Mouse (Mus musculus) frontal cortex, postnatal 14 days (tissue): ENCODE measurements around the gene Plch1.

Experiments
- DNase-seq, 2 experiments: peaks; one replicate each; pipeline ENCODE4 v3.0.0; 2022; ENCODE audit warnings: low spot score in 2 of 2

Gene Plch1

DNA sequence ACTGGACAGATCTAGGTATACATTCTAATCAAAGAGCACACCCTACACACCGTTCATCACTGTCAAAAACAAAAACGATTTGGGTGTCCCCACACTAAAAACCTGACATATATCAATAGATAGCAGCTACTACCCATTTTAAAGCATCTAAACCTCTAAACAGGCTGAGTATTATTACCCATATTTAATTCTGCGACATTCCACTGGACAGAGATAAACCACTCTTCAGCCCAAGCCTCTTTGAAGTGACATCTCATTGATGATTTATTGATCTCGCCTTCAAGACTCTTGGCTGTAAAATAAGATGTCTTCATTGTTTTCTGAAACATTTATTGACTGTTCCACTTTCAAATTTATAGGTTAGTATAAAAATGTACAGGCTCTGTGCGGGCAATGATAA lies 46.4 kb downstream of the Plch1 start:
- no peak for DNase-seq

DNA sequence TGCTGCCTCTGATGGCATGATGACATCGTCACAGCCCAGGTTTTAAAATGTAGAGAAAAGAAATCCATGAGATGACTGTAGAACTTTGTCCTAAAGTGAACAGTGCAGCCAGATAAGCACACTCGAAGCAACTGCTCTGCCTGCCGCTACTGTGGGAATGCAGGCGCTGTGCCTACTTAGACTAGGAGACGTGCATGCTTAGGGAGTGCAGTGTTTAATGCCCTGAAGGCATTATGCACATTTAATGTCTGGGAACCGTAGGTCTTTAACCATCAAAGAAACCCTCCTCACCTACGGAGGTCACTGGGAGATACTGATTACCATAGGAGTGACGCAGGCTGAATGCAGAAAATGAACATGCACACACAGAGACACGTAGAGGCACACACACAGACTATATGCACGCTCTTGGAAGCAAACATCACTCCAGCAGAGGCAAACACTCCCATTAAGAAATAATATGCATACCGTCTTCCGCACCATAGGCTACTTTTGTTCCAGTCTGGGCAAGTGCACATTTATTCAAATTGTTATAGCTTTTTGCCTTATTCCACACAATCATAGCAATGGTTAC lies 48.1 kb downstream of the Plch1 start:
- DNase-seq, result peak in 1 of 2 experiments; percentile 17

DNA sequence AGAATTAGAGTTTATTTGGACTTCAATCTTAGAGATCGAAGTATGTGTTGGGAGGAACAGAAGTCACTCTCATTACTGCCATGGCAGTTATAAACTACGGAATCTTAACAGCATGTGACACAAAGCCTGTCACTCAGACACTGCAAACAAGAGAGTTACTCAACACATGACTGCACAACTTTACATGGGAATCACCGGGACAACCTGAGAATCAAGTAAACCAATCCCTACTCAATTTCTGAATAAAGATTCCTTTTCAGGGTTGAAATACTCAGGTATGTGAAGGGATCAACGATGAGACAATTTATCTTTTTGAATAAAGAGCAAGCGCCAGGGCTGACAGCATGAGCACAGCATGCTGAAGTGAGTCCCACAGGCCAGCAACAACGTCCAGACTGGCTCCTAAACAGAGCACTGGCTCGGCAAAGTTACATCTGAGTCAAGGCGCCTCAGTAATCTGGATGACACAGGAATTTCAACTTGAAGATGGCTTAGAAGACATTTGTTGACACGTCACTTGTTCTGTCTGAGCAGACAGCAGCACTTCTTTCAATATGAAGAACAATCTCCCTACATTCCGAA lies 49.4 kb downstream of the Plch1 start:
- no peak for DNase-seq

DNA sequence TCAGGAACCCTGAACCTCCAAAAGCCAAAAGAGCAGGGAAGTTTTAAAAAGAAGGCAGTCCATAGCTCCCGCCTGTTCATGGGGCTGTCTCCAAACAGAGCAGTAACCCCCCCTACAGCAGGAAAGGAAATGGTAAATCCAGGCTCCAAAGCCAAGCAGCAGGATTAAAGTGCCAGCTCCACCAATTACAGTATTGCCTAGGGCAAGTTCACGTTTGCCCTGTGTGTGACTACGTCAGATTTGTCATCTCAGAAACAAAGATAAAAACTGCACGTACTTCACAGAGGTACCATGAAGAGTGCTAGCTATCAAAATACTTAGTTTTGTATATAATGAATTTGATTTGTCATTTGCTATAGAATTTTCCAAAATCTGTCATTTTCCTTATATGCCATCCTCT lies 55.1 kb downstream of the Plch1 start:
- no peak for DNase-seq

DNA sequence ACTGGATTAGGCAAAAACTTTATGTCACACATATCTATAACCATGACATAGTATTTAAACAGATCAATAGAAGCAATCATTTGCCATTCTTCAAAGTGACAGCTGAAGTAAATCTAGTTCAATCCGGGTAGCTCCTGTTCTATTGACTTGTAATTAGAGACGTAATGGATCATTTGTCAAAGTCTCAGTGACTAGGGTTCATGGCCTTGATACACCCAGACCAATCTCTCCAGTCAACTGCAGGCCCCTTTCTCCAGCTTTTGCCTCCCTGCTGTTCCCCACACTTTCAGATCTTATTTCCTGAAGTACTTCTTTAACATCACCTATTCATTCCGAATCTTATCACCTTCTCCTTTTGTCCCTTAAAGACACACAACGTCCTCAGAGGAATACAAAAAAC lies 56.8 kb downstream of the Plch1 start:
- no peak for DNase-seq

DNA sequence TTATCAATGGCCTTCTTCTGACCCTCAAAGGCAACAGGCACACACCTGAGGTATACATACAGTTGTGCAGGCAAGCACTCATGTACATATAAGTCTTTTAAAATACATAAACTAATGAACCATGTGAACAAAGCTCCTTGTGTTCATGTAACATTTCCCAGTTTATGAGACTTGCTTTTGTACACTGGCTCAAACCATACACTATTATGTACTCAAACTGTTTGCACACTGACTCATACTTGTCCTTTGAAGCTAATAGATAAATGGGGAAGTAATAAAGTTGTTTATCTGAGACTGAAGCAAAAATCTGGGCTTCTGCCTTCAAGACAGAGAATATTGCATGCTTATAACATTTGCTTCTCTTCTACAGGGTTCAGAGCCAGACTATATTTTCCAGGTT lies 61.5 kb downstream of the Plch1 start:
- no peak for DNase-seq

DNA sequence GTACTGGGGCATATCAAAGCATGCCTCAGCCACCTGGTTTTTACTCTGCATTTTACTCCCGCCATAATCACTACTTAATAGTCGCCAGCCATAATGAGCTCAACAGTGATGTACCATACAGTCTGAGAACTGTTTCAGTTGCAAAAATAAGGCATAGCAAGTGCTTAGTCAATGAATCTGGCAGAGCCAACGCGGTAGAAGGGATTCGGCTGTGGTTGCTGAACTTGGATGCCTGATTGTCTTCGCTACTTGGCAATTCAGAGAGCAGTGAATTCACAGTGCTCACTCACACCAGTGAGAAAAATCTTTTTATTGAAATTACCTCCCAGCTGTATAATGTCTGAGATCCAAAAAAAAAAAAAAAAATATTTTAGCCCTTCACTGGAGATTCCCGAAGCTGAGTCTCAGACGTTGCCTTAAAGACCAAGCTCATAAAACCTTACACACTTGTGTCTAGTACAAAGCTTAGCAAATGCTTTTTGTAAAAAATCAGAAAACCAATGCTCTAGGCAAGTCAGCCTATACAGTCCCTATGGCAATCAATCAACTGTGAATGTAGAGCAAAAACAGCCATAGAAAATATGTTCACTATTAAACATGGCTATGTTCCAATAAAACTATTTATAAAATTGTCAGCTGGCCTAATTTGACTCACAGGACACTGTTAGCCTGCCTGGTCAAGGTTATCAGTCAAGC lies 62.2 kb downstream of the Plch1 start:
- no peak for DNase-seq

DNA sequence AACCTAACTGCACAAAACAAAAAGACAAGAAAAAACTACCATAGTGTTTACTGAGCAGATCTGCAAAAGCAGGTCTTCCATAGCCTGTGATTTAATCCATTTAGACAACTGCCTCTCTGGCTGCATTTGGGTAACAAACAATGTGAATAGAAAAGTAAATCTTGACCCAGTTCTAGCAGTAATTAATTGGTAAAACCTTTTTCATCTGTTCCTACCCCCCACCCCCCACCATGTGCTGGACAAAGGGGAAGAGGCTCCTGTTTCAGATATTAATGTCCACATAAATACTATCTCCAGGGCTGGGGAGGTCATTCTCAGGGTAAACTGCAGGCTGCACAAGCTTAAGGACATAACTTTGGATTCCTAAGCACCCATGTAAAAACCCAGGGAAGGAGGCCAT lies 63.5 kb downstream of the Plch1 start:
- no peak for DNase-seq

DNA sequence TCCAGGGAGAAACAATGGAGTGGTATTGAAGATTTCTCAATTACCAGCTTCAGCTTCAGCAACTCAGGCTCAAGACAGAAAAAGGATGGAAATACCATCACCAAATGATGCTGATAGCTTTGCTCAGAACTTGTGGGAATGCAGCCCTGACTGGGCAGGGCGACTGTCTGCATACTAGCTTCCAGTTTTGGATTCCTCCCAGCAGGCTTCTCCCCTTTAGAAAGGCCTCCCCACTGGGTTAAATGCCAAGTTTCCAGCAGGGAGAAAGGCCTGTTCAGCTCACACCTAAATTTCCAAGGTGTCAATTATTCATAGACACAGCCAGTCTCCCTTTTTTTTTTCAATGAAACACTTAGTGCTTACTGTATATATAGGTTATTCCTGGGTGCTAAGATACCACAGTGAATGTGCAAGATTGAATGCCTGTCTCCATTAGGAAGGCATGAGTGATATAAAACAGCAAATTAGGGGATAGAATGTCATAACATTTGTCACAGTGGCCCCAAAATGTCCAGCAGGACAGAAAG lies 75.3 kb downstream of the Plch1 start:
- no peak for DNase-seq

DNA sequence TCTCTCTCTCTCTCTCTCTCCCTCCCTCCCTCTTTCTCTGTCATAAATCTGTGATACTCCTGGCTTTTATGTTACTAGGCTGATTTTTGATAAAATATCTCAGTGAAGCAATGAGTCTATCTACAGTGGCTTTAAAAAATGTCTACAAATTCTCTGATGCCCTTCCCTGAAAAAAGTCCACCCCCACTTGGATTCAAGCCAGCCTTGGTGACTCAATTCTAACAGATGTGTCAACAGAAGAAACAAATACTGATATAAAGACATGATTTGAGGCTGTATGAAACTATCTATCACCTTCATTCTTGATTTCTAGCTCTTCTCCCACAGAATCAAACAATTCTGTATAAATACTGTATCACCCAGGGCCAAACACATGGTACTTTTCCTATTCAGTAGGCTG lies 76.6 kb downstream of the Plch1 start:
- no peak for DNase-seq

DNA sequence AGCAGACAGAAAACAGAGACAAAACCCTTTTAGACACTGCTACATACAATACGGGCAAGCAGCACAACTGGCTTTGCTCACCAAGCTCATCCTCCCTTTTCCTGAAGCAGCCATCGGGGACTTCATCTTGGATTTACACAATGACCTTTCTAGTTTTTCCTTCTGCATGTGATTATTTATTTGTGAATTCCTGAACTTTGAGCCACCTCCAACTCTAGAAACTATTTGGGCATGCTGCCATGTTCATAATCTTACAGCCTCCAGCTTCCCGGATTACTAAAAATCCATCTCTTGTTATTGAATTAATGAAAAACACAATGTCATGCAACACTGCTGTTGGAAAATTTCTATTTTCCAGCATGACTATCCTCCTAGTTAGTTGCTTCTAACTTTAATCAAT lies 84.1 kb downstream of the Plch1 start:
- no peak for DNase-seq

DNA sequence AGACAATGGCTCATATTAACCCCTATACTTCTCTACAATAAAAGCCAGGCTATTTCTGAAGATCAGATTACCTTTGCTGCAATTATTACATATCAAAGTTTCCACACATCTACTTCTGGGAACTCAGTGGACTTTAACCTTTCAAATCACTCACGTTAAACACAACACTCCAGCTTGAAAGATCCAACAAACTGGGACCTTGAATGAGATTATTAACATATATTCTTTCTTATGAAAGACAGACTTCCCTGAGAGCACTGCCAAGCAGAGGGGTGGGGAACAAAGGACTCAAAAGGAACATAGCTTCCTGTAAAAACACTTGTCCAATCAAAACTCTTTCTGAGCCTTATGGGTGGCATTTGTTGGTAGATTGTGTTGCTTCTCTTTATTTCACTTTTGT lies 85.1 kb downstream of the Plch1 start:
- DNase-seq, result no peak

DNA sequence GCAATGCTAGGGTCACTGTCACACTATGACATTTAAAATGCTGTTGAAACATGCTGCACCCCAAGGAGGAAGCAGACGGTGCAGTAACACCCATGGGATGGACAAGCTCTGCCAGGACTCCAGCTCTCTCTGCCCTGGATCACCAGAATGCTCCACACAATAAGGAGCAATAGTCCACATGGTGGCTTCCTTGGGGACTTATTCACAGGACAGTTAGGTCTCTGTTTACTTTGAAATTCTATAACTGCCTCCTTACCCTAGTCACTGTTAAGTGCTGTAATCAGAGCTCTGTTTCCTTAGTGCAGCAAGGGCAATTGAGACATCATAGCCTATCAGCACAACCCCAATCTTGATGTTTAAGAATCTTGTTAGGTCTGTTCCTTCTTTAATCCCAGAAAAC lies 92.4 kb downstream of the Plch1 start:
- DNase-seq, result no peak

DNA sequence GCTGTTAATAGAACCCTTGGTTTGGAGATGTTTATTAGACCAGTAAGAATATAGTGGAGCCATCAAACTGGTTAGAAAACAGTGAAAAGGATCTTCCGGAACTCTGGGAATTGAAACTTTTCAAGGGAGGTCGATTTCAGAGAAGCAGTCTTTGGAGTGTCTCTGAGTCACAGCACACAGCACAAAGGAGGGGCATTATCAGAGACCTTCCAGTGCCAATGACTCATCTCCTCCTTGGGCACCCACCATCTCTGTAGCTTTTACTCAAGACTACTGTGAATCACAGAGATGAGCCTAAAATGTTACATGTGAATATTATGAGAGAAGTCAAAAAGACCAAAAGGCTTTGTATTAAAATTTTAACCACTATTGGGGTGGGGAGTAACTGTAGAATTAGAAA lies 93.8 kb downstream of the Plch1 start:
- no peak for DNase-seq

DNA sequence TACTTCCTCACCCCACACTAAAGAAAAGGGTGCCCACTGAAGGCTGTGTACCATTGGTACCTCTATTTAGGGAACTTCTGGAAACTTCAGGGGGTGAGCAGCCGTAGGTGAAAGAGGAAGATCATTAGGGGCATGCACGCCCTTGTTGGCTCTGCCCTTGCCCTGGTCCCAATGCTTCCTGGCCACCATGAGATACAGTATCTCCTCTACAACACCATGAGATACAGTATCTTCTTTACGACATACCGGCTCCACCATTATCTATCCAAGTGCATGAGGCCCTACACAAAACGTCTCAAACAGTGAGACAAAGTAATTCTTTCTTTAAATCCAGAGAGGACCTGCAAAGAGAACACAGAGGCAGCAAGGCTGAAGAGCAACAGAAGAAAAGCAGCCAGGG lies 98.6 kb downstream of the Plch1 start:
- DNase-seq, result no peak

DNA sequence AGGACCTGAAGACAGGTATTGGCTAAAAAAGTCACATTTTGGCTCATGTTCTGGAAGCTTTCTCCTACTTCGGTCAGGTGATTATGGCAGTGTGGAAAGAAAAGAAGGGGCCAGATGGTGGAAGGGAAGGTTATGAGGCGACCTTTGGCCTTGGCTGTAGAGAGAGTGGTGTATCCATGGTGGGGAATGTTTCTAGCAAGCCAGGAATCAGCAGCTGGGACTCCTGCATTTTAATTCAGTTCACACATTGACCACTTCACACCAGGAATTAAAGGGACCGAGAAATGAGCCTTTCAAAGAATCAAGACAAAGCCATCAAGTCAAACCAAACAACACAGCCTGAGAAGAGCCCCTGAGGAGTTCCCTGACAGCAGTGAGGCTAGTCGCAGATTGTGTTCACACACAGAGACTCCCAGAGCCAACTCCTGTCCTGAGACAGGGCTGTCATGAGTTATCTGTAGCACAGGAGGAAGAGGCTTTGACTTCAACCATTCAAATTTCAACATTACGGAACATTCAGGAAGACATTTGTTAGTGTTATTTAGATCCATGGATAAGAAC lies 112.4 kb downstream of the Plch1 start:
- DNase-seq, result no peak

DNA sequence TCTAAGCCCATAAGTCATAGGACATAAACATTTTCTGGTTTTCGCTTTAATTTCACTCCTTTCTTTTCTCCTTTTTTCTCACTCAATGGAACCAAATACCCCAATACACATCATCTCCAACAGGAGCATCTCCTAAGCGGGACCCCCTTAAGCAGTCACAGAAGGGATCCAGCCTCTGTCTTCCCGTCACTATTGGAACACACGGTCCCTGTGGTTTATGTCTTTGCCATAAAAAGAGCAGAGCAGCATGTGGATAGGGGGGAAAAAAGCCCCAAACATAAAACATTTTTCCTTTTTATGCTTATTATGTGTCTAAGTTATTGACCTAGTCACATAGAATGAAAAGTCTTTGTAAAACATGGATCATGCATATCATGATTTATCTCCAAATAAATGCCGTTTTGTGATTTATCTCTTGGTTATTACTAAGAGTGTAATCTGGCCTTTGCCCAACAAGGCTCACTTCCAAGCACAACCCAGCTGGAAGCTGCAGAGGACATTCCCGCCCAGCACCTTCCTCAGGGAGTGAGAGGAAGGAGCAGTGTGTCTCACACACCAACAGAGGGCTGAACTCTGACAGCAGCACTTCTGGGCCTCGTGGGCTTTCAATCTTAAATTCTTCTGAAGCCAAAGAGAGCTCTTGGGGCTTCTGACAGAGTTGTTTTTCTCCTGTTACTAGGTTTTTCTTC lies 126.5 kb downstream of the Plch1 start:
- no peak for DNase-seq

DNA sequence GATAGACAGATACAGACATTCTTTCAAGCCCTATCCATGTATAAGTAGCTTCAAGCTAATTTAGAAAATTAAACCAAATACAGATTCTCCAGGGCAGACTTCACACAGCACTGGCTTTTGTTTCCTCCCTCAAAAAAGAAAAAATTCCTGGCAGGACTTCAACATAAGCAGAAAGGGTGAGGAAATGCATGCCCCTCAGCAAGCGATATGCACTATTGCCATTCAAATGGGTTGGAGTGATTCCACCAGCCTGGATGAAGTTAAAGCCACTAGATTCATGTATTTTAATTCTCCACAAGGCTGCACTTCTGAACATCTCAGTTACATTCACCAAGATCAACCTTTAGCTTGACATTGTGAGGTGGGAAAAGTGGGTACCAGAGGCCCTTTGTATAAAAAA lies 138.5 kb downstream of the Plch1 start:
- DNase-seq, result no peak

DNA sequence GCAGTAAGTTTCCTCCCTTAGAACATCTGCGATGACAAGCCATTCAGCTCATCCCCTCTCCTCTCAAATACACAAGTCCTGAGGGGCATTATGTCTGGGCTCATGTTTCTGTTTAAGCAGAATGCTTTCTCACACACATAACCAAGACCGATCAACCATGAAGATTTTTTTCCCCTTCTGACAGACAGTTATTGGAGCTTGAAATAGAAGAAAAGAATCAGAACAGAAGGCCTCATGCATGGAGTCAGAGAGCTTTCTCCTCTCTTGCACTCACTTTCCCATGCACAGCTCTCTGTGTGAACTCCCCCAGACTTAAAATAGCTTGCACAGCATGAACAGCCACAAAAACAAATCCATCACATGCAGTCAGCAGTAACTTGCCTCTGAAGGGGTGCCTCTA lies 159.2 kb downstream of the Plch1 start:
- no peak for DNase-seq

DNA sequence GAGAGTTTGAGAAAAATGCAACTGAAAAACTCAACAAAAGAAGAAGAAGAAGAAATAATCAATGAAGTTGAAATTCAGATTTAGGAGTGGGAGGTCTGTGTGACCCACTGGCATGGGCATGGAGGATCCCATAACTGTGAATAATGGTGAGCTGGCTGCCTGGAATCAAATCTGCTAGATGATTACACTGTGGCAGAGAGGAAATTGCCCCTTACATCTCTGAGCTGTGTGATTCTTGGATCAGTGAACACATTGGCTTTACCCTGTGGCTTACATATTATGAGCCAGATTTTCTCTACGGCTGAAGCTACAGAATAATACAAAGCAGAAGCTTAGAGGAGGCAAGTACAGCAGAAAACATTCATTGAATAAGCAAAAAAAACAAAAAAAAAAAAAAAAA lies 170.9 kb downstream of the Plch1 start:
- DNase-seq, result no peak

DNA sequence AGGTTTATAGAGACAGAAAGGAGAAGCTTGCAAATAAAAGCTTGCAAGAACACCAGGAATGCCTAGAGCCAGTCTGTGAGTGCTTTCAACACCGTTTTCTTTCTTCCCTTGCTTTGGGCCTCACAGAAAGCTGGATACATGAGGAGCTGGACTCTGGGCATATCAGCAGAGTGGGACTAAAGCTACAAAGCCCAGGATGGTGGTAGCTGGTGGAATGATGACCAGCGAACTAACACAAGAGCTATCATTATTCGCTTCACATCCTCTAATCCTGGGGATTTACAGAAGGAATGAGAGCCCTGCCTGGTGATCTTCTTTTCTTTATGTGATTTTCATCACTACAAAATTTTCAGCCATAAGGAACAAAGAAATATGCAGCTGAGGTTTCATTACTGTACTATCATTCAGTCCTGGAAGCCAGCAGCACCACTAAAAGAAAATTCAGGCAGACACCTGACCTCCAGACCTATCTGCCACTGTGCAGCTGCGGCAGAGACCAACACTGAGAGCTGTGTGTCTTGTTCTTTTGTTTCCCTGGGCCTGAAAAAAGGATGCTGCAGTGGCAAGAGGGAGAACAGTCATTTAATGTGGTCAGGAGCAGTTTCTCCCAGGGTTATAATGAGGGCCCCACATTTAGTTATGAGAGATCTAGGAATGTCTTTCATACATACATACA lies 172.5 kb downstream of the Plch1 start:
- no peak for DNase-seq

DNA sequence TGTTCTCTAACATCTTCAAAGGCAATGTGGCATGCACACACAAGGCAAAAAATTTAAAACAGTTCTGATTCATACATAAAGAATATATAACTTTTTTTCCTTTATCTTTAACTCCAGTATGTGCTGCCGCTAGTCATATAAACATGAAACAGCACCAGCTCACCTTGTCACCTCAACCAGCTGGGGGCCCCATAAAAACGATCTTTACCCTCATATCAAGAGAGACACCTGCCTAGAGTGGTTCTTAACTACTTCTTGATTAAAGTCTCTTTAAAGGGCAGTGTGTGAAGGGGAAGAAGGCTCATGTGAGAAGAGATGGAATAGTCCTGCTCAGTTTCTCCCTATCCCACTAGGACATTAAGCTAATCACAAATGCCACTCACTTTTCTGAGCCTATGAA lies 205.6 kb downstream of the Plch1 start:
- no peak for DNase-seq
